Mouse (Mus musculus): ENCODE measurements around the gene Klc4.

DNA sequence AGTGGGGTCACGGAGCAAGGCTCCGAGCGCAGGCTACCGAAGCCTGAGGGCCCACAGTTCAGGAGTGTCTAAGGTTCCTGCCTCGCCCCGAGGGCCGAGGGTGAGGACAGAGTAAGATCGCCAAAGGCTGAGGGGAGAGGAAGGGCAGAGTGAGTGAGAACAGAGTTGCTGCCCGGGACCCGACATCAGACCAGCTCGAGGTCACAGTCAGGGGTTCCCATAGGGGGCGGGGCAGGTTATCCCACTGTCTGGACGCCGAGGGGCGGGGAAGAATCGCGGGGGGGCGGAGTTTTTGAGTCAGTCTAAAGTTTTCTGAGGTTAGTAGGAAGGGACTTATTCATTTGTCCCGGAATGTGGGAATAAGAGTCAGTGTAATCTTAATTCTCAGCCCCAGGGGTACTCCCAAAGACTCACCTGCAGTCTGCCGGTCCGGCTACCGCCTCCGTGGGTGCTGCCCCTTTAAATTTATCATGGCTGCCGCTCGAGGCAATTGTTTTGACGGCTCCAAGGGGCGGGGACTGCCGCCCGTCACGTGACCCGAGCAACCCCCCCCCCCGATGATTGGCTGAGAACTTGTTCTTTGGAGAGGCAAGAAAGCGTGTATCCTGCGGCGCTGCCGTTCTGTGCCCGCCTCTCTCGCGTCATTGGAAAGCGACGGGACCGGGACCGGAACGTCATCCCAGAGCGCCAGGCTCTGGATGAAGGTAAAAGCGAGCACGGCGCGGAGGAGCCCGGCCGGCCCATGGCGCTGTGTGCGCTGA, at the start of gene Klc4, which contains the start of gene Mrpl2:
- no peak for TF ChIP-seq CTCF (IDR thresholded peaks at IDR 0.05; ENCODE audit: borderline replicate concordance, extremely low read depth, insufficient read depth, insufficient read length)
- TF ChIP-seq POLR2A (IDR thresholded peaks at IDR 0.05; ENCODE audit: borderline replicate concordance, extremely low read depth, insufficient read depth, insufficient read length, poor library complexity, severe bottlenecking): peak; percentile 89
